Mouse (Mus musculus) midbrain, embryonic 12.5 days (tissue): ENCODE data around the gene Gnao1. TPM values are rescaled to one million over a fixed set of nuclear protein-coding genes. Genes with fewer than 3 reads are reported as not detected.

Experiments
- ATAC-seq: fragments of 200-750 bp; cut with Nextera tagmentation; 2 replicates; pipeline ENCODE4 v1.8.0; 2017; ENCODE audit warnings: low read depth, moderate TSS enrichment, moderate library complexity; ENCODE audit not compliant: low FRiP score
- H3K27ac ChIP-seq: fragments of 300-500 bp; sonication (generic); replicated peaks from 2 replicates; pipeline ENCODE4 v1.5.1; 2016; ENCODE audit warnings: mild to moderate bottlenecking
- H3K27me3 ChIP-seq: fragments of 300-500 bp; sonication (generic); 2 replicates; pipeline ENCODE4 v1.6.1; 2016; ENCODE audit warnings: mild to moderate bottlenecking
- H3K36me3 ChIP-seq: fragments of 300-500 bp; sonication (generic); 2 replicates; pipeline ENCODE4 v1.6.1; 2016
- H3K4me1 ChIP-seq: fragments of 300-500 bp; sonication (generic); 2 replicates; pipeline ENCODE4 v1.6.1; 2016
- H3K4me2 ChIP-seq: fragments of 300-500 bp; sonication (generic); replicated peaks from 2 replicates; pipeline ENCODE4 v1.6.1; 2016; ENCODE audit warnings: mild to moderate bottlenecking, moderate library complexity
- H3K4me3 ChIP-seq: fragments of 300-500 bp; sonication (generic); 2 replicates; pipeline ENCODE4 v1.5.1; 2016; ENCODE audit warnings: mild to moderate bottlenecking
- H3K9ac ChIP-seq: fragments of 300-500 bp; sonication (generic); replicated peaks from 2 replicates; pipeline ENCODE4 v1.6.1; 2016; ENCODE audit warnings: mild to moderate bottlenecking, moderate library complexity
- H3K9me3 ChIP-seq: fragments of 300-500 bp; sonication (generic); 2 replicates; pipeline ENCODE4 v1.6.1; 2016; ENCODE audit warnings: mild to moderate bottlenecking
- WGBS: fragments of 180-500 bp; shearing (Covaris S2); methylation state at CpG from one replicate; pipeline ENCODE4 v1.1.7; 2016; 5-methylcytosine and 5-hydroxymethylcytosine counted together
- polyA plus RNA-seq: library from polyadenylated mRNA; unstranded; fragments of >200 nt; fragmentation: Nextera tagmentation; extraction: Ambion mirVana; gene quantifications from 2 replicates; pipeline ENCODE4 v1.2.1, GENCODE M21; 2016

Gnao1 gene
- polyA plus RNA-seq, result 77.6 and 86.0 TPM in 2 replicates

- Histone ChIP-seq H3K4me3 (peak within 1 kb of the TSS; percentile 62), H3K9ac (peak within 1 kb of the TSS; percentile 90), H3K4me2 (peak within 1 kb of the TSS; percentile 70), H3K27ac (peak within 1 kb of the TSS; percentile 95), H3K9me3 (no peaks in the 10 kb centered on the region), H3K36me3 (no peaks in the 10 kb centered on the region), H3K27me3 (0 out of 2 replicates have a peak, but pooled peaks cover 6% of the 10 kb centered on the region), H3K4me1 (peaks cover 22% of the 10 kb centered on the region)
- 10% methylated on average over 9 of the region's 9 CpGs for WGBS
- no peak for ATAC-seq
These were observed at the start of gene Gnao1 for GRCm38 (mm10) chr8:93809686-93810027. Gnao1 (plus strand) TSS chr8:93809966.

DNA sequence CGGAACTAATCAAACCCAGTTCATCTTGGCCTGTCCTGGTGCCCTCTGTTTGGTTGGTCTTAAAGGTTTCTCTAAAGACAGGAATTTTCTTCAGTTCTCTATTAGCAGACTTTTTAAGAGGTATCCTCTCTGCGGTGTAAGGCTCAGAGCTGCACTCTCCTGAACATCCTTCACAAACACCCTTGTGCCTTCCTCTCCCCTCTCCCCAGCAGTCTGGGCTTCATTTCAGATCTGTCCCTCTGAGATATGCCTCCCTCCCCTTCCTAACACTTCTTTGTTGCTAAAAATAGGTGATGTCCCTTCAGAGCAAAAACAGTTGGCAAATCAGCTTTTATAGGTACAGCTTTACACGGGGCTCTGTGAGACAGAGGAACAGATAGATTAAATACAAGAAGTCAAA lies 32.2 kb upstream of the Gnao1 start:
- no peak for ATAC-seq
- 63% methylated on average over 3 of the region's 3 CpGs for WGBS
- no peak overlapping the region for H3K4me3 ChIP-seq
- no peak overlapping the region for H3K27ac ChIP-seq
- H3K36me3 ChIP-seq, result no peaks in the 10 kb centered on the region
- H3K9ac ChIP-seq, result no peak overlapping the region
- H3K9me3 ChIP-seq, result no peaks in the 10 kb centered on the region
- no peaks in the 10 kb centered on the region for H3K4me1 ChIP-seq
- no peaks in the 10 kb centered on the region for H3K27me3 ChIP-seq
- H3K4me2 ChIP-seq, result no peak overlapping the region

GRCm38 (mm10) chr8:93809226-93809625 lies 540 bp upstream of the Gnao1 start:
- Histone ChIP-seq H3K9ac (no peak overlapping the region), H3K27ac (no peak overlapping the region), H3K4me1 (peaks cover 18% of the 10 kb centered on the region), H3K36me3 (no peaks in the 10 kb centered on the region), H3K4me3 (no peak overlapping the region), H3K27me3 (0 out of 2 replicates have a peak, but pooled peaks cover 6% of the 10 kb centered on the region), H3K9me3 (no peaks in the 10 kb centered on the region), H3K4me2 (no peak overlapping the region)
- ATAC-seq, result no peak
- 86% methylated on average over 3 of the region's 3 CpGs for WGBS

- Histone ChIP-seq H3K9ac (peak overlapping the region; percentile 90), H3K27ac (peak overlapping the region; percentile 95), H3K9me3 (no peaks in the 10 kb centered on the region), H3K36me3 (no peaks in the 10 kb centered on the region), H3K4me2 (peak overlapping the region; percentile 70), H3K27me3 (0 out of 2 replicates have a peak, but pooled peaks cover 6% of the 10 kb centered on the region), H3K4me3 (peak overlapping the region; percentile 62), H3K4me1 (peaks cover 28% of the 10 kb centered on the region)
- ATAC-seq, result peak; percentile 85
- WGBS, result under 1% methylated on average over 32 of the region's 116 CpGs
These were observed 477 bp downstream of the Gnao1 start for GRCm38 (mm10) chr8:93810028-93810858.

DNA sequence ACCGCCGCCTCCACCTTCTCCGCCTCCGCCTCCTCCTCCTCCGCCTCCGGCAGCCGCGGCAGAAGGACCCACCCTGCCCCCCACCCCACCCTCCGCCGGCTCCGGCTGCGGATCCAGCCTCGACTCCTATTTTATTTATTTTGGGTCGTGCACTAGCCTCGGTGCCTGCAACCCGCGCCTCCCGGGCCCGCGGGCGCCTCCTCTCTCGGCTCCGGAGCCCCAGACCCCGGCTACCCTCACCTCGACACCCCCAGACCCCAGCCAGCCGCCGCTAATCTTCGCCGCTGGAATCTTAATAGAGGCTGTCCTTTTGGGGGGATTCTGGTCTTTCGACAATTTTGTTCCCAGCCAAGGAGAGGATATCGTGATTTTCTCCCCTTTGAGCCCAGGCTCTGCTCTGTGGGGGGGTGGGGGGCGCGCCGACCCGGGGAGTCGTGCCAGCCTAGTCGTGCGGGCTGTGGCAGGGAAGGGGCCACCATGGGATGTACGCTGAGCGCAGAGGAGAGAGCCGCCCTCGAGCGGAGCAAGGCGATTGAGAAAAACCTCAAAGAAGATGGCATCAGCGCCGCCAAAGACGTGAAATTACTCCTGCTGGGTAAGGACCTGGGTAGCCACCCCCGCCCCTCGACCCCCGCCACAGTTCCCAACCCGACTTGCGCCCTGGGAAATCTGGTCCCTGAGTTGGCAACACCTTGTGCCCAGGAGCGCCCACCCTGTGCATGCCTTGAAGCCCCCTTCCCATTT lies 1.3 kb downstream of the Gnao1 start:
- H3K36me3 ChIP-seq, result no peaks in the 10 kb centered on the region
- H3K4me1 ChIP-seq, result peaks cover 30% of the 10 kb centered on the region
- no peaks in the 10 kb centered on the region for H3K9me3 ChIP-seq
- WGBS, result under 1% methylated on average over 39 of the region's 53 CpGs
- peak overlapping the region; percentile 95 for H3K27ac ChIP-seq
- peak overlapping the region; percentile 62 for H3K4me3 ChIP-seq
- H3K4me2 ChIP-seq, result peak overlapping the region; percentile 70
- ATAC-seq, result no peak
- peak overlapping the region; percentile 90 for H3K9ac ChIP-seq
- 0 out of 2 replicates have a peak, but pooled peaks cover 6% of the 10 kb centered on the region for H3K27me3 ChIP-seq

- no peak for ATAC-seq
- Histone ChIP-seq H3K9ac (peak overlapping the region; percentile 90), H3K27me3 (0 out of 2 replicates have a peak, but pooled peaks cover 6% of the 10 kb centered on the region), H3K9me3 (no peaks in the 10 kb centered on the region), H3K4me1 (peaks cover 30% of the 10 kb centered on the region), H3K4me3 (peak overlapping the region; percentile 62), H3K4me2 (peak overlapping the region; percentile 70), H3K27ac (peak overlapping the region; percentile 95), H3K36me3 (no peaks in the 10 kb centered on the region)
- WGBS, result 9% methylated on average over 20 of the region's 20 CpGs
These were observed 2.1 kb downstream of the Gnao1 start for GRCm38 (mm10) chr8:93811719-93812475.

DNA sequence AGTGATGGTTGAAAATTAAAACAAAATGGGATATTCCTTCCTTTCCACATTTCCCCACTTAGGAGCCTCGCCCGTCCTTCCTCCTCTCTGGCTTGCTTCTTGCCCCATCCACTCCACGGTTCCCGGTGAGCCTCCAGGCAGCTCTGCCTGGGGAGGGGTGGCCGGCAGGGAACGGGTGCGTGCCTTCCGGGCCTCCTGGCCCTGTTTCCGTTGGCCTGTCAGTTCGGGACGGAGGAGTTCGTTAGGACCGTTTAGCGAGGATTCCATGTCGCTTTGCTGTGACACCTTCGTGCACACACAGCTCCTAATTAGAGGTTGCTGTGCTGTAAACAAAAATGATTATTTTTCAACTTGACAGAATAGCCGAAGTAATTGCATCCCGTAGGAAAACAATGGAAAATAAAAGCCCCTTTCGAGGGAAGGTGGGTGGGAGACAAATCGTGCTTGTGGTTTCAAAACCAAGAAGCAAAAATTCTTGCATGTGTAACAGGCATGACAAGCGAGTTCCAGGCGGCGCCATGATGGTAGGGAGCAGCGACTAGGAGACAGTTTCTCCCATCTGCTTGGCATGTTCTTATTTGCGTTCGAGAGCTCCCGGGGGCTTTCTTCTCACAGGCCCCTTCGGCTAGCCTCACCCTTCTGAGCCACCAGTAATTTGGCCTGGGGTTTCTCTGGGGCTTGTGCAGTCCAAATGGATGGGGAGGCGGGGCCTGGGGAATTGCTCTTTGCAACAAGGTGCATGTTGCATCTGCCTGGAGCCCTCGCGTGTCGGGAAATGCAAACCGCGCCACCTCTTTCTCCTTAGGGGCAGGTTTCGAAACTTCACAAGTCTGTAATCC lies 3.0 kb downstream of the Gnao1 start:
- peak; percentile 4; the same call in 1 of the 2 replicates for ATAC-seq
- peak overlapping the region; percentile 62 for H3K4me3 ChIP-seq
- 0 out of 2 replicates have a peak, but pooled peaks cover 6% of the 10 kb centered on the region for H3K27me3 ChIP-seq
- H3K27ac ChIP-seq, result peak overlapping the region; percentile 95
- H3K4me1 ChIP-seq, result peaks cover 30% of the 10 kb centered on the region
- peak overlapping the region; percentile 70 for H3K4me2 ChIP-seq
- no peaks in the 10 kb centered on the region for H3K9me3 ChIP-seq
- peaks cover 6% of the 10 kb centered on the region for H3K36me3 ChIP-seq
- H3K9ac ChIP-seq, result peak overlapping the region; percentile 90
- 8% methylated on average over 35 of the region's 35 CpGs for WGBS

- peak overlapping the region; percentile 62 for H3K4me3 ChIP-seq
- peaks cover 11% of the 10 kb centered on the region for H3K36me3 ChIP-seq
- H3K27ac ChIP-seq, result peak overlapping the region; percentile 95
- peaks cover 30% of the 10 kb centered on the region for H3K4me1 ChIP-seq
- H3K9me3 ChIP-seq, result no peaks in the 10 kb centered on the region
- peak; percentile 77 for ATAC-seq
- H3K9ac ChIP-seq, result peak overlapping the region; percentile 90
- 0 out of 2 replicates have a peak, but pooled peaks cover 6% of the 10 kb centered on the region for H3K27me3 ChIP-seq
- 1% methylated on average over 26 of the region's 26 CpGs for WGBS
- H3K4me2 ChIP-seq, result peak overlapping the region; percentile 70
These were observed 3.6 kb downstream of the Gnao1 start for GRCm38 (mm10) chr8:93813405-93813761.

GRCm38 (mm10) chr8:93814266-93814665 lies 4.5 kb downstream of the Gnao1 start:
- ATAC-seq, result no peak
- Histone ChIP-seq H3K4me1 (peaks cover 30% of the 10 kb centered on the region), H3K36me3 (peaks cover 18% of the 10 kb centered on the region), H3K4me2 (peak overlapping the region; percentile 70), H3K9ac (peak overlapping the region; percentile 34), H3K27me3 (0 out of 2 replicates have a peak, but pooled peaks cover 6% of the 10 kb centered on the region), H3K9me3 (no peaks in the 10 kb centered on the region), H3K4me3 (peak overlapping the region; percentile 62), H3K27ac (peak overlapping the region; percentile 27; the same call in 1 of the 2 replicates)
- WGBS, result 82% methylated on average over 6 of the region's 6 CpGs

GRCm38 (mm10) chr8:93816226-93816625 lies 6.5 kb downstream of the Gnao1 start:
- Histone ChIP-seq H3K9me3 (no peaks in the 10 kb centered on the region), H3K27me3 (0 out of 2 replicates have a peak, but pooled peaks cover 6% of the 10 kb centered on the region), H3K4me1 (peaks cover 30% of the 10 kb centered on the region), H3K36me3 (peaks cover 30% of the 10 kb centered on the region), H3K9ac (no peak overlapping the region), H3K4me3 (no peak overlapping the region), H3K4me2 (no peak overlapping the region), H3K27ac (no peak overlapping the region)
- no peak for ATAC-seq
- WGBS, result 82% methylated on average over 6 of the region's 6 CpGs

DNA sequence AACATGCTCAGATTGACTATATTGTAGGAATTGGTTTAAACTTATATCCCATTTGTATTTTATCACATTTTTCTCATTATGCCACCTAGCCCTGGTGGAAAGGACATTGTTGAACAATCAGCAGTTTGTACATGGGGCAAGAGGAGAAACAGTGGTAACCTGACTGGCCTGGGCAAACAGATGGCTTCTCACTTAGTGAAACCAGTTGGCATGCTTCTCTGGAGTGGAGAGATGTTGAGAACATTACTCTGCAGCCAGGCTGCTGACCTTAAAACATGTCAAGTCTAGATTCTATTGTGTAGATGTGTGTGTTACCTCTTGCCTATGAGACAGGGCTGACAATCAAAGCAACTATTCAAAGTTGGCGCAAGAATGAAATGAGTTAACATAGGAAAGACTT lies 7.6 kb downstream of the Gnao1 start:
- Histone ChIP-seq H3K4me2 (no peak overlapping the region), H3K4me1 (peaks cover 23% of the 10 kb centered on the region), H3K36me3 (peaks cover 40% of the 10 kb centered on the region), H3K27me3 (no peaks in the 10 kb centered on the region), H3K9ac (no peak overlapping the region), H3K9me3 (no peaks in the 10 kb centered on the region), H3K4me3 (no peak overlapping the region), H3K27ac (no peak overlapping the region)
- 100% methylated on average over 1 of the region's 1 CpGs for WGBS
- ATAC-seq, result no peak
